Mouse (Mus musculus): ENCODE results near the gene Wdr76. TPM values are rescaled to one million over a fixed set of nuclear protein-coding genes. Genes with fewer than 3 reads are reported as not detected.

Wdr76 gene
- polyA plus RNA-seq, 1 experiment from 2014 or later, result 3.4 TPM

DNA sequence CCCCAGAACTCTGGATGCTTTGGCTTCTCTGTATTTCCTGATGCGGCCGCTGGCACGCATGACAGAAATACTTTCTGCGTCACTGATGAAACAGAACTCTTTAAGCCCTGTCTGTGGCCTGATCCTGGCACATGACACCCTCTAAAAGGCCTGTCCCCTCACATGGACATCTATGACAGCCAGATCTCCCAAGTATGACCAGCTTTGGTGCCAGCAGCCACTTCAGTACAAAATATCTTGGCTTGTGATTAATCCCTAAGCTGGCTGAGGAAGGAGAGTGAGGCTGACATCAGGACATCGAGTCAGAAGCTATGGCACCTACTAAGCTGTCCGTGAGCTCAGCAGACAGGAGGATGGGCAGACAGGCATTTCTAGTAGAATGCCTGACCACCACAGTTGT lies 43.1 kb downstream of the Wdr76 start:
- TF ChIP-seq CTCF (IDR thresholded peaks at IDR 0.05; ENCODE audit: low read depth) (no peak), EP300 (optimal IDR thresholded peaks at IDR 0.05) (no peak)
- Histone ChIP-seq H3K4me3 (ENCODE audit: low read depth, low read length) (no peak overlapping the region), H3K4me1 (replicated peaks; ENCODE audit: control insufficient read depth, insufficient read depth) (no peaks in the 10 kb centered on the region), H3K9me3 (ENCODE audit: control insufficient read depth, low read length) (no peaks in the 10 kb centered on the region), H3K36me3 (ENCODE audit: control insufficient read depth, insufficient read depth, low read length) (no peaks in the 10 kb centered on the region), H3K4me2 (replicated peaks; ENCODE audit: low read depth) (no peak overlapping the region), H3K27ac (replicated peaks) (no peak overlapping the region), H3K27me3 (ENCODE audit: control insufficient read depth, insufficient read depth, low read length) (no peaks in the 10 kb centered on the region), H3K9ac (ENCODE audit: low read length) (no peak overlapping the region)
- ATAC-seq (ENCODE audit: low FRiP score, low TSS enrichment) (no peak), DNase-seq (ENCODE audit: low spot score) (no peak)
- 96% methylated on average over 6 of the region's 6 CpGs for WGBS

DNA sequence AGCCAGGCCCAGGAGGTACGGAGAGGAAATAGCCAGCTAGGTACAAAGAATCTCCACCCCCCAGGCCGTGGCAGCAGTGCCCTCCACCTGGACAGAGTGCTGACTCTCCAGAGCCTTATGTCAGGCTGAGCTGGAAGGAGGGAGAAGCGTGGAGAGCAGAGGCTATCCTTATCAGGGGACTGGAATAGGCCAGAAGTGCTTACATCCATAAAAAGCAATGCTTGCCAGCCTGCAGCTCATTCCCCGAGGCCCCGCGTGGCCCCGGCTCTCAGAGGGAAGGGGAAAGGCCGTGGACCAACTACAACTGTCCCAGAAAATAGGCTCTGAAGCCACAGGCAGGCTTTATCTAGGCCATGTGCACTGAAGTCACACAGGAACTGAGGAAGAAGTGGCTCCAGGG lies 44.7 kb downstream of the Wdr76 start:
- Histone ChIP-seq H3K9me3 (ENCODE audit: control insufficient read depth, low read length) (no peaks in the 10 kb centered on the region), H3K27ac (replicated peaks) (no peak overlapping the region), H3K4me1 (replicated peaks; ENCODE audit: control insufficient read depth, insufficient read depth) (no peaks in the 10 kb centered on the region), H3K9ac (ENCODE audit: low read length) (no peak overlapping the region), H3K4me2 (replicated peaks; ENCODE audit: low read depth) (no peak overlapping the region), H3K36me3 (ENCODE audit: control insufficient read depth, insufficient read depth, low read length) (no peaks in the 10 kb centered on the region), H3K4me3 (ENCODE audit: low read depth, low read length) (no peak overlapping the region), H3K27me3 (ENCODE audit: control insufficient read depth, insufficient read depth, low read length) (no peaks in the 10 kb centered on the region)
- TF ChIP-seq CTCF (IDR thresholded peaks at IDR 0.05; ENCODE audit: low read depth) (no peak), EP300 (optimal IDR thresholded peaks at IDR 0.05) (no peak)
- DNase-seq (ENCODE audit: low spot score) (no peak), ATAC-seq (ENCODE audit: low FRiP score, low TSS enrichment) (no peak)
- WGBS, result 83% methylated on average over 8 of the region's 8 CpGs

DNA sequence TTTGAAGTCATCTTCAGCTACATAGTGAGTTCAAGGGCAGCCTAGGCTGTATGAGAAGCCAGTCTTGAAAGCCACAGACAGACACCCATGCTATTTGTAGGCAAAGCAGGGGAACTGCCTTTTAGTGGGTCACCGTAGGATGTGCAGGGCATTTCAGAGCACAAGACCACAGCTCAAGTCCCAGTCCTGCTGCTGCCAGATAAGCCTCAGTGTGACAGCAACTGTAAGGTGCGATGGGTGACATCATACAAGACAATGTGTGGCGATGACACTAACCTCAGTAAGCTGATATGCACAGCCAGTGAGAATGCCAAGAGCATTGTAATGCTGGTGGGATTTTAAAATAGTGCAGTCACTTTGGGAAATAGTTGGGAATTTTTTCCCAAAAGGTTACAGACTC lies 56.6 kb downstream of the Wdr76 start:
- WGBS, result 89% methylated on average over 3 of the region's 3 CpGs
- no peaks in the 10 kb centered on the region for H3K9me3 ChIP-seq (ENCODE audit: control insufficient read depth, low read length)
- H3K9ac ChIP-seq (ENCODE audit: low read length), result no peak overlapping the region
- ATAC-seq (ENCODE audit: low FRiP score, low TSS enrichment), result no peak
- H3K4me2 ChIP-seq (replicated peaks; ENCODE audit: low read depth), result no peak overlapping the region
- H3K27me3 ChIP-seq (ENCODE audit: control insufficient read depth, insufficient read depth, low read length), result no peaks in the 10 kb centered on the region
- H3K4me3 ChIP-seq (ENCODE audit: low read depth, low read length), result no peak overlapping the region
- H3K4me1 ChIP-seq (replicated peaks; ENCODE audit: control insufficient read depth, insufficient read depth), result no peaks in the 10 kb centered on the region
- H3K36me3 ChIP-seq (ENCODE audit: control insufficient read depth, insufficient read depth, low read length), result no peaks in the 10 kb centered on the region
- no peak overlapping the region for H3K27ac ChIP-seq (replicated peaks)
- TF ChIP-seq CTCF (IDR thresholded peaks at IDR 0.05; ENCODE audit: low read depth), result no peak
- no peak for TF ChIP-seq EP300 (optimal IDR thresholded peaks at IDR 0.05)
- DNase-seq (ENCODE audit: low spot score), result no peak

DNA sequence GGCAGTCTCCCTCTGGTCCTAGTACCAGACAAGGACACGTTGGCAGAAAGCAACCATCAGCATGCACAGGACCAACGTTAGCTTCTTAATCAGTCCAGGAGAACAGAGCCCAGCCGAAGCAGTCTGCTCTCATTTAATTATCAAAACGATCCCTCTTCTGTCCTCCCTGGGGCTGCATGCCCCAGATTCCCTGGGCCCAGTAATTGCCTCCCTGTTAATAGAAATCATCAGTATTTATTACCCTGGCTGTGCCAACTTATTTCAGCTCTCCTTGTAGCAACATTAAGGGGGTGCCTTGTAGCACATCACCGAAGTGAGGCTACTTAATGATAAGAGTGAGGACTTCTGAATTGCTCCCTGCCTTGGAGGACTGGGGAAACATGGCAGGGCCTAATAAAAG lies 59.4 kb downstream of the Wdr76 start:
- Histone ChIP-seq H3K9ac (ENCODE audit: low read length) (no peak overlapping the region), H3K27ac (replicated peaks) (no peak overlapping the region), H3K4me2 (replicated peaks; ENCODE audit: low read depth) (no peak overlapping the region), H3K36me3 (ENCODE audit: control insufficient read depth, insufficient read depth, low read length) (no peaks in the 10 kb centered on the region), H3K9me3 (ENCODE audit: control insufficient read depth, low read length) (no peaks in the 10 kb centered on the region), H3K4me1 (replicated peaks; ENCODE audit: control insufficient read depth, insufficient read depth) (no peaks in the 10 kb centered on the region), H3K27me3 (ENCODE audit: control insufficient read depth, insufficient read depth, low read length) (no peaks in the 10 kb centered on the region), H3K4me3 (ENCODE audit: low read depth, low read length) (no peak overlapping the region)
- no peak for ATAC-seq (ENCODE audit: low FRiP score, low TSS enrichment)
- DNase-seq (ENCODE audit: low spot score), result no peak
- WGBS, result 80% methylated on average over 5 of the region's 5 CpGs
- TF ChIP-seq CTCF (IDR thresholded peaks at IDR 0.05; ENCODE audit: low read depth), result no peak
- TF ChIP-seq EP300 (optimal IDR thresholded peaks at IDR 0.05), result no peak

DNA sequence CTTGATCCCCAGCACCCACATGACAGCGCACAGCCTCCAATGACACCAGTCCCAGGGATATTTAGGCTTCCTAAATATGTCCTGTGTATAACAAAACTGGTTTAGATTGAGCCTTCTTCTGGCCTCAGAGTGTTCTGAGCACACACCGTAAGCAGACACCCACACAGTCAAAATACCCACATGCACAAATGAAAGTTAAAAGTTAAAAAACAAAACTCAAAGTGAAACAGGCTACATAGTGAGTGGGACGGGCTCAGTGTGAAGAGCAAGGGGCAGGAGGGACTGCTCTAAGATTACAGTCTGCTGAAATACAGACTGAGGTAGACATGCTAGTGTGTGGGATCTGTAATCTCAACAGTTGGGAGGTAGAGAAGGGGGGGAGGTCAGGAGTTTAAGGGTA lies 63.5 kb downstream of the Wdr76 start:
- no peaks in the 10 kb centered on the region for H3K36me3 ChIP-seq (ENCODE audit: control insufficient read depth, insufficient read depth, low read length)
- 80% methylated on average over 3 of the region's 3 CpGs for WGBS
- H3K9ac ChIP-seq (ENCODE audit: low read length), result no peak overlapping the region
- H3K4me3 ChIP-seq (ENCODE audit: low read depth, low read length), result no peak overlapping the region
- no peaks in the 10 kb centered on the region for H3K9me3 ChIP-seq (ENCODE audit: control insufficient read depth, low read length)
- H3K27me3 ChIP-seq (ENCODE audit: control insufficient read depth, insufficient read depth, low read length), result no peaks in the 10 kb centered on the region
- ATAC-seq (ENCODE audit: low FRiP score, low TSS enrichment) (no peak), DNase-seq (ENCODE audit: low spot score) (no peak)
- H3K27ac ChIP-seq (replicated peaks), result no peak overlapping the region
- no peak overlapping the region for H3K4me2 ChIP-seq (replicated peaks; ENCODE audit: low read depth)
- no peaks in the 10 kb centered on the region for H3K4me1 ChIP-seq (replicated peaks; ENCODE audit: control insufficient read depth, insufficient read depth)
- TF ChIP-seq EP300 (optimal IDR thresholded peaks at IDR 0.05) (no peak), CTCF (IDR thresholded peaks at IDR 0.05; ENCODE audit: low read depth) (no peak)

DNA sequence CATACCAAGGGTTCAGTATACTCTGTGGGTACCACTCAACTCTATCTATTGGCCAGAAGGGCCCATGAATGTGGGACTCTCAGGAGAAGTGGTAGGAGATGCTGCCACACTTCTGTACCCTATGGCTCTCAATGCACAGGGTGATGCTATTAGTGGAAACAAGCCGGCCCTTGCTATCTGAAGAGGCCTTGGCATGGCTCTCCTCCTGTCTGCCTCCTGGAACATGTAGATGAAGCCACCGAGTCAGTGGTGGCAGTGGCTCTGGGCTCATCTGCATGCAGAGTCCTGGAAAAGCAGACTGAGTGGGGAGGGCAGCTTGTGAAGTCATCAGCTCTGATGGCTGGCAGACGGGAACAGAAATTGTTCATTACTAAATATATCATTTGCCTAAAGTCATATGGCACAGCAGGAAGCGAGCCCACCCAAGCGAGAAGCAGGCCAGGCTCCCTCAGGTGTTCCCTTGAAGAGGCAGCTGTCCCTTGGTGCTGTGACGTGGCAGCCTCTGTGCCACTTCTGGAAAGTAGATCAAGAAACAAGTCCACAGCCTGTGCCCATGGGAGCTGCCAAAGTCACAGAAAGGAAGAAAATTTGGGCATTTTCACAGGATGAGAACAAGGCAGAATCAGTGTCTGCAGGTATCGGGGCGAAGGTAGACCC lies 64.6 kb downstream of the Wdr76 start:
- H3K9ac ChIP-seq (ENCODE audit: low read length), result no peak overlapping the region
- ATAC-seq (ENCODE audit: low FRiP score, low TSS enrichment) (no peak), DNase-seq (ENCODE audit: low spot score) (no peak)
- H3K4me3 ChIP-seq (ENCODE audit: low read depth, low read length), result no peak overlapping the region
- H3K9me3 ChIP-seq (ENCODE audit: control insufficient read depth, low read length), result no peaks in the 10 kb centered on the region
- H3K27ac ChIP-seq (replicated peaks), result no peak overlapping the region
- H3K4me2 ChIP-seq (replicated peaks; ENCODE audit: low read depth), result no peak overlapping the region
- no peak for TF ChIP-seq EP300 (optimal IDR thresholded peaks at IDR 0.05)
- no peaks in the 10 kb centered on the region for H3K36me3 ChIP-seq (ENCODE audit: control insufficient read depth, insufficient read depth, low read length)
- WGBS, result 78% methylated on average over 8 of the region's 8 CpGs
- no peaks in the 10 kb centered on the region for H3K27me3 ChIP-seq (ENCODE audit: control insufficient read depth, insufficient read depth, low read length)
- no peaks in the 10 kb centered on the region for H3K4me1 ChIP-seq (replicated peaks; ENCODE audit: control insufficient read depth, insufficient read depth)

All from stomach, postnatal 0 days (tissue).